Mouse (Mus musculus): Measurements from ENCODE around the gene Nfkb1. TPM values are rescaled to one million over a fixed set of nuclear protein-coding genes. Genes with fewer than 3 reads are reported as not detected.

Gene Nfkb1
- total and polyA plus RNA-seq, 3 experiments, result 271 to 369 (median 346) TPM

DNA sequence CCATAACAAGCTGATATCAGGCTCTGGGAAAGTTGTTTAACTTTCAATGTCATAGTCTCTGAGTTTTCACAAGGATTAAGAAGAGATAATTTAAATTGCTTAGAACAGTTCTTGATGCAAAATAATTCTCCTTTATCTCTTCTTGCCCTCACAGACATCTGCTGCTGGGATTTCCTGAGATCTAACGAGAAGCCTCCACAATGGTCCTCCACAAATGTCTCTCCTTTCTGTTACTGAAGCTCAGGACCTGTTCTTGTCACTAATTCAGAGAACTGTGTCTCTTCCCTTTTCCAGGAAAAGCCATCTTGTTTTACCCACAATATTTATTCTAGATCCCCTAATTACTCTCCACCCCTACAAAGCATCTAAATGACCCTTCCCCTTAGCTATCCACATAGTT, 56.3 kb downstream of the Nfkb1 start:
- no peak overlapping the region for H3K4me2 ChIP-seq (ENCODE audit: insufficient read depth, low read depth, poor library complexity, severe bottlenecking)
- DNase-seq (ENCODE audit: extremely low read depth), result no peak
- in situ Hi-C loops (cut with MboI; ENCODE audit: low pct_ligation_motif_present, low pct_unique_long_range_greater_than_20kb, low sequenced_read_pairs) (no loop called here), dilution Hi-C loops (cut with MboI; ENCODE audit: extremely low pct_ligation_motif_present, extremely low pct_unique_long_range_greater_than_20kb, low sequenced_read_pairs) (no loop called here)
- TF ChIP-seq GABPA (IDR thresholded peaks at IDR 0.05; ENCODE audit: insufficient replicate concordance, low read depth, low read length) (no peak), BHLHE40 (IDR thresholded peaks at IDR 0.05; ENCODE audit: low read depth, low read length) (no peak), USF1 (IDR thresholded peaks at IDR 0.05; ENCODE audit: low read depth, low read length) (no peak), ETS1 (conservative IDR thresholded peaks at IDR 0.05; ENCODE audit: low read depth, low read length) (no peak), MAZ (IDR thresholded peaks at IDR 0.05; ENCODE audit: low read depth, low read length) (no peak), JUND (conservative IDR thresholded peaks at IDR 0.05; ENCODE audit: low read depth, low read length) (no peak), USF2 (conservative IDR thresholded peaks at IDR 0.05; ENCODE audit: low read depth, low read length) (no peak), RAD21 (IDR thresholded peaks at IDR 0.05; ENCODE audit: low read depth, low read length) (no peak), CHD2 (IDR thresholded peaks at IDR 0.05; ENCODE audit: low read length) (no peak), IRF4 (IDR thresholded peaks at IDR 0.05; ENCODE audit: low read depth, low read length) (no peak), KAT2A (IDR thresholded peaks at IDR 0.05; ENCODE audit: insufficient replicate concordance, low read length) (no peak), ZC3H11A (IDR thresholded peaks at IDR 0.05; ENCODE audit: low read depth, low read length) (no peak), MAX (IDR thresholded peaks at IDR 0.05; ENCODE audit: low read length) (no peak)
- H3K4me1 ChIP-seq (ENCODE audit: control insufficient read depth in 1 of 2, insufficient read depth in 2 of 2), result peaks cover 39 to 97% of the 10 kb centered on the region in 2 experiments
- H3K36me3 ChIP-seq (replicated peaks in 1 of 2; ENCODE audit: control insufficient read depth in 1 of 2, insufficient read depth in 1 of 2, low read length in 1 of 2), result peaks cover 25 to 84% of the 10 kb centered on the region in 2 experiments
- H3K79me2 ChIP-seq (replicated peaks; ENCODE audit: control insufficient read depth, extremely low read depth, insufficient read depth, poor library complexity, severe bottlenecking), result no peaks in the 10 kb centered on the region
- H3K9me3 ChIP-seq (replicated peaks; ENCODE audit: low read length), result peaks cover 2% of the 10 kb centered on the region
- no peak overlapping the region for H3K4me3 ChIP-seq (replicated peaks in 1 of 3; ENCODE audit: low read depth in 2 of 3, low read length in 2 of 3, poor library complexity in 1 of 3)
- H3K27ac ChIP-seq (ENCODE audit: insufficient read depth, low read depth), result no peak overlapping the region
- H3K27me3 ChIP-seq (replicated peaks), result no peaks in the 10 kb centered on the region
- no peak overlapping the region for H3K9ac ChIP-seq (ENCODE audit: insufficient read depth, low read depth)

DNA sequence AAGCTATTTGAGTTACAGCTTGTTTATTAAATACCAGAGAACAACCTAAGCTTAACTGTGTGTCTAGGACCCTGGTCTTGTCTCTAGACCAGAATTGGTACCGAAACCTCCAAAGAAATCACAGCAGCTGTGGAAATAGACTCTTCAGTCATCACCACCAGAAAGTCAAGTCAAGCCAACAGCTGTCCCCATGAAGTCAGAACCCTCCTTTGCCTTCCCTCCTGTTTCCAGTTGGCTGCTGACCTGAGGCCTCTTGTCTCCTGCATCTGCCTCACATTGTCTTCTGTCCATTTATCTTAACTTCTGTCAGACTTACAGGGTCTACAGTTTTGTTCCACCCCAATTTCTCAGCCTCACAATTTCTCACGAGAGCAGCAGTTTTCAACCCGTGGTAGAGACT, 57.1 kb downstream of the Nfkb1 start:
- Histone ChIP-seq H3K27me3 (replicated peaks) (no peaks in the 10 kb centered on the region), H3K9ac (ENCODE audit: insufficient read depth, low read depth) (no peak overlapping the region), H3K4me3 (replicated peaks in 1 of 3; ENCODE audit: low read depth in 2 of 3, low read length in 2 of 3, poor library complexity in 1 of 3) (no peak overlapping the region), H3K4me2 (ENCODE audit: insufficient read depth, low read depth, poor library complexity, severe bottlenecking) (no peak overlapping the region), H3K27ac (ENCODE audit: insufficient read depth, low read depth) (no peak overlapping the region), H3K79me2 (replicated peaks; ENCODE audit: control insufficient read depth, extremely low read depth, insufficient read depth, poor library complexity, severe bottlenecking) (no peaks in the 10 kb centered on the region), H3K4me1 (ENCODE audit: control insufficient read depth in 1 of 2, insufficient read depth in 2 of 2) (peaks cover 40 to 97% of the 10 kb centered on the region in 2 experiments), H3K9me3 (replicated peaks; ENCODE audit: low read length) (no peaks in the 10 kb centered on the region), H3K36me3 (replicated peaks in 1 of 2; ENCODE audit: control insufficient read depth in 1 of 2, insufficient read depth in 1 of 2, low read length in 1 of 2) (peaks cover 21 to 77% of the 10 kb centered on the region in 2 experiments)
- dilution Hi-C loops (cut with MboI; ENCODE audit: extremely low pct_ligation_motif_present, extremely low pct_unique_long_range_greater_than_20kb, low sequenced_read_pairs) (no loop called here), in situ Hi-C loops (cut with MboI; ENCODE audit: low pct_ligation_motif_present, low pct_unique_long_range_greater_than_20kb, low sequenced_read_pairs) (loop anchor here (5.0 kb wide), 1 partner anchor 93 kb away; no protein-coding TSS in a partner anchor)
- TF ChIP-seq ZKSCAN1 (IDR thresholded peaks at IDR 0.05; ENCODE audit: borderline replicate concordance, low read depth, low read length) (no peak), POLR2AphosphoS2 (IDR thresholded peaks at IDR 0.05; ENCODE audit: low read depth, low read length) (no peak), UBTF (IDR thresholded peaks at IDR 0.05; ENCODE audit: low read depth, low read length) (no peak), ETS1 (conservative IDR thresholded peaks at IDR 0.05; ENCODE audit: low read depth, low read length) (peak; percentile 43), NRF1 (IDR thresholded peaks at IDR 0.05; ENCODE audit: low read depth, low read length) (no peak), EP300 (IDR thresholded peaks at IDR 0.05; ENCODE audit: low read length) (peak; percentile 45; the same call in 1 of the 2 replicates), MAZ (IDR thresholded peaks at IDR 0.05; ENCODE audit: low read depth, low read length) (no peak), CHD1 (IDR thresholded peaks at IDR 0.05; ENCODE audit: low read depth, low read length) (no peak), TCF12 (IDR thresholded peaks at IDR 0.05; ENCODE audit: low read depth, low read length) (no peak), IRF4 (IDR thresholded peaks at IDR 0.05; ENCODE audit: low read depth, low read length) (no peak)
- DNase-seq (ENCODE audit: extremely low read depth), result peak; percentile 54

Data from CH12.LX (cell line).